In genomic region chr10:44653761-44654160, GRCm38 (mm10) we compare ENCODE assay signal across 22 mouse cellular contexts.
DNase-seq lines count a peak whose midpoint lies in the region; ATAC-seq and TF ChIP-seq lines count a peak whose summit lies in the region.
"Had no signal": no experiment of that assay in that cellular context is flagged by ENCODE, and none has a peak within 500 bp of the region (broad histone marks: within the 10 kb centered on the region; RNA-seq: fewer than 3 reads in every experiment).

No protein-coding gene starts in this region.

- no peak overlapping the region for H3K9ac ChIP-seq in kidney, postnatal 0 days (ENCODE audit: low read depth, low read length)
- H3K9ac ChIP-seq in lung, embryonic 16.5 days (ENCODE audit: low read length): no peak overlapping the region
- H3K9ac ChIP-seq in forebrain, postnatal 0 days: no peak overlapping the region
- H3K9ac ChIP-seq: forebrain, embryonic 12.5 days; heart, embryonic 12.5 days; hindbrain, embryonic 14.5 days; liver, embryonic 12.5 days had no signal

- no peaks in the 10 kb centered on the region for H3K27me3 ChIP-seq in kidney, postnatal 0 days (ENCODE audit: insufficient read depth, low read length)
- H3K27me3 ChIP-seq in lung, embryonic 16.5 days (ENCODE audit: control insufficient read depth, insufficient read depth, low read depth, low read length): no peaks in the 10 kb centered on the region
- no peaks in the 10 kb centered on the region for H3K27me3 ChIP-seq in forebrain, postnatal 0 days (ENCODE audit: insufficient read depth, low read length)
- H3K27me3 ChIP-seq: CH12.LX; forebrain, embryonic 12.5 days; heart, embryonic 12.5 days; liver, embryonic 12.5 days had no signal

- H3K36me3 ChIP-seq in kidney, postnatal 0 days (ENCODE audit: insufficient read depth, low read length): no peaks in the 10 kb centered on the region
- H3K36me3 ChIP-seq in lung, embryonic 16.5 days (ENCODE audit: control insufficient read depth, insufficient read depth, low read length): no peaks in the 10 kb centered on the region
- H3K36me3 ChIP-seq in forebrain, postnatal 0 days (ENCODE audit: insufficient read depth): no peaks in the 10 kb centered on the region
- H3K36me3 ChIP-seq: forebrain, embryonic 12.5 days; heart, embryonic 12.5 days; liver, embryonic 12.5 days had no signal

- H3K4me1 ChIP-seq in kidney, postnatal 0 days (replicated peaks; ENCODE audit: insufficient read depth, low read length): no peaks in the 10 kb centered on the region
- H3K4me1 ChIP-seq in lung, embryonic 16.5 days (replicated peaks; ENCODE audit: control insufficient read depth, insufficient read depth, low read length): no peaks in the 10 kb centered on the region
- H3K4me1 ChIP-seq in forebrain, postnatal 0 days (ENCODE audit: insufficient read depth): no peaks in the 10 kb centered on the region
- H3K4me1 ChIP-seq: forebrain, embryonic 12.5 days; heart, embryonic 12.5 days; liver, embryonic 12.5 days had no signal

- WGBS in kidney, postnatal 0 days: 61% methylated on average over 5 of the region's 5 CpGs
- 48% methylated on average over 5 of the region's 5 CpGs for WGBS in lung, embryonic 16.5 days
- 70% methylated on average over 5 of the region's 5 CpGs for WGBS in forebrain, postnatal 0 days

- TF ChIP-seq CTCF in kidney, postnatal 0 days (IDR thresholded peaks at IDR 0.05; ENCODE audit: low read depth): no peak
- TF ChIP-seq CTCF in forebrain, postnatal 0 days (IDR thresholded peaks at IDR 0.05; ENCODE audit: low read depth): no peak

- DNase-seq in cerebellum, postnatal 14 days: peak; percentile 87 to 93
- no peak for DNase-seq in cerebellum, adult 11-12 months
- peak; percentile 11 for DNase-seq in kidney, postnatal 0 days (ENCODE audit: low spot score)
- no peak for DNase-seq in kidney, adult 8-10 months
- no peak for DNase-seq in lung, postnatal 14 days
- peak; percentile 1 for DNase-seq in 3T3-L1 (ENCODE audit: low read depth, low spot score)
- no peak for DNase-seq in forebrain, postnatal 0 days
- DNase-seq: adrenal gland, postnatal 36 days; heart, postnatal 14 days; kidney, postnatal 14 days; lung, postnatal 36 days; right cerebral cortex, adult 18-20 months; thymus, adult 18-20 months had no signal

- H3K27ac ChIP-seq in kidney, postnatal 0 days: no peak overlapping the region
- H3K27ac ChIP-seq in lung, embryonic 16.5 days (ENCODE audit: low read length): no peak overlapping the region
- no peak overlapping the region for H3K27ac ChIP-seq in forebrain, postnatal 0 days (ENCODE audit: low read depth, low read length)
- H3K27ac ChIP-seq: forebrain, embryonic 12.5 days; hindbrain, embryonic 14.5 days; left cerebral cortex, adult 2 months; liver, embryonic 12.5 days had no signal

- no peak overlapping the region for H3K4me3 ChIP-seq in kidney, postnatal 0 days (replicated peaks; ENCODE audit: low read depth, low read length)
- H3K4me3 ChIP-seq in lung, embryonic 16.5 days (ENCODE audit: low read length): no peak overlapping the region
- H3K4me3 ChIP-seq in forebrain, postnatal 0 days (ENCODE audit: low read depth, low read length): no peak overlapping the region
- H3K4me3 ChIP-seq: forebrain, embryonic 12.5 days; heart, embryonic 12.5 days; left cerebral cortex, adult 2 months; liver, embryonic 12.5 days had no signal

- H3K4me2 ChIP-seq in kidney, postnatal 0 days (ENCODE audit: low read length): no peak overlapping the region
- no peak overlapping the region for H3K4me2 ChIP-seq in lung, embryonic 16.5 days (ENCODE audit: low read depth, low read length)
- H3K4me2 ChIP-seq in forebrain, postnatal 0 days (ENCODE audit: low read depth): no peak overlapping the region
- H3K4me2 ChIP-seq: forebrain, embryonic 12.5 days; heart, embryonic 12.5 days; hindbrain, embryonic 14.5 days; liver, embryonic 12.5 days had no signal

- H3K9me3 ChIP-seq in kidney, postnatal 0 days (replicated peaks; ENCODE audit: low read length): no peaks in the 10 kb centered on the region
- no peaks in the 10 kb centered on the region for H3K9me3 ChIP-seq in lung, embryonic 16.5 days (ENCODE audit: control insufficient read depth, low read length)
- no peaks in the 10 kb centered on the region for H3K9me3 ChIP-seq in forebrain, postnatal 0 days (ENCODE audit: low read length)
- H3K9me3 ChIP-seq: forebrain, embryonic 12.5 days; heart, embryonic 12.5 days; liver, embryonic 12.5 days had no signal

- no peak for ATAC-seq in kidney, postnatal 0 days (replicated peaks; ENCODE audit: low FRiP score, low read depth)
- peak; percentile 73 for ATAC-seq in lung, embryonic 16.5 days (ENCODE audit: low read depth)
- ATAC-seq in forebrain, postnatal 0 days: no peak
- ATAC-seq: intestine, postnatal 0 days; liver, embryonic 12.5 days; midbrain, embryonic 16.5 days had no signal

Comparison
In these comparisons a context has a peak if more than half of its experiments do, and no peak if none do; other contexts are left out.
1. DNase-seq: peak in cerebellum, postnatal 14 days (2 of 2), kidney, postnatal 0 days (single experiment) and 3T3-L1 (single experiment); none in cerebellum, adult 11-12 months (single experiment), kidney, adult 8-10 months (0 of 2), lung, postnatal 14 days (single experiment) and forebrain, postnatal 0 days (single experiment).